Mouse (Mus musculus) forelimb bud, embryonic 11.5 days (tissue): ENCODE data around the gene Olfr46.
"Not testable (repeated sequence)": the region's sequence is repeated elsewhere in the genome, so short reads cannot be mapped to it uniquely, and the experiment has no call there.

Source experiments
- DNase-seq: peaks from one replicate; pipeline ENCODE4 v3.0.0-alpha.2; 2012; ENCODE audit warnings: low read depth, low spot score

The Olfr46 gene

DNA sequence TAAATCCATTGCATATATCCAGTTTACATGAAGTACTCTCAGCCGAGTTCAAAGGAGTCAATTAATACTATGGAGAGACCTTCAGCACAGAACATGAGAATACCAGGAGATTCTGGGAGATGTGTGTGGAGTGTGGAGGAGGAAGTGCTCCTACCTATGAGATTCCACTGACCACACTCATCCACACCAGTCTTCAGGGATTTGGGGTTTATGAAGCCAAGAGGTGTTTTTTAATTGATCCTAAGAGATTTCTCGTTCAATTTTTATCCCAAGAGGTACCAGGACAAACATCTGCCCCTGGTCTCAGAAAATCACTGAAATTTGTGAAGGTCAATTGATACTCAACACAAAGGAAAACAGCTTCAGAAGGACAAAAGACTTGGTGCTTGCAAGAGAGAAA lies at the start of gene Olfr46:
Gene Olfr46 (plus strand): TSS at position 301 of the 400 bp plus-strand sequence.
- not testable (repeated sequence) for DNase-seq

DNA sequence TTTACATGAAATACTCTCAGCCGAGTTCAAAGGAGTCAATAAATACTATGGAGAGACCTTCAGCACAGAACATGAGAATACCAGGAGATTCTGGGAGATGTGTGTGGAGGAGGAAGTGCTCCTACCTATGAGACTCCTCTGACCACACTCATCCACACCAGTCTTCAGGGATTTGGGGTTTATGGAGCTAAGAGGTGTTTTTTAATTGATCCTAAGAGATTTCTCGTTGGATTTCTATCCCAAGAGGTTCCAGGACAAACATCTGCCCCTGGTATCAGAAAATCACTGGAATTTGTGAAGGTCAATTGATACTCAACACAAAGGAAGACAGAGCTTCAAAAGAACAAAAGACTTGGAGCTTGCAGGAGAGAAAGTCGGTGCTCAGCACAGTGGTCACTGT lies 33.5 kb upstream of the Olfr46 start, which contains the start of gene Olfr538:
Gene Olfr538 (plus strand): TSS at position 301 of the 400 bp plus-strand sequence.
- no peak for DNase-seq

DNA sequence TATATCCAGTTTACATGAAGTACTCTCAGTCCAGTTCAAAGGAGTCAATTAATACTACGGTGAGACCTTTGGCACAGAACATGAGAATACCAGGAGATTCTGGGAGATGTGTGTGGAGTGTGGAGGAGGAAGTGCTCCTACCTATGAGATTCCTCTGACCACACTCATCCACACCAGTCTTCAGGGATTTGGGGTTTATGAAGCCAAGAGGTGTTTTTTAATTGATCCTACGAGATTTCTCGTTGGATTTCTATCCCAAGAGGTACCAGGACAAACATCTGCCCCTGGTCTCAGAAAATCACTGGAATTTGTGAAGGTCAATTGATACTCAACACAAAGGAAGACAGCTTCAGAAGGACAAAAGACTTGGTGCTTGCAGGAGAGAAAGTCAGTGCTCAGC lies 27.6 kb downstream of the Olfr46 start, which contains the start of gene Olfr61:
Gene Olfr61 (plus strand): TSS at position 301 of the 400 bp plus-strand sequence.
- DNase-seq, result not testable (repeated sequence)

DNA sequence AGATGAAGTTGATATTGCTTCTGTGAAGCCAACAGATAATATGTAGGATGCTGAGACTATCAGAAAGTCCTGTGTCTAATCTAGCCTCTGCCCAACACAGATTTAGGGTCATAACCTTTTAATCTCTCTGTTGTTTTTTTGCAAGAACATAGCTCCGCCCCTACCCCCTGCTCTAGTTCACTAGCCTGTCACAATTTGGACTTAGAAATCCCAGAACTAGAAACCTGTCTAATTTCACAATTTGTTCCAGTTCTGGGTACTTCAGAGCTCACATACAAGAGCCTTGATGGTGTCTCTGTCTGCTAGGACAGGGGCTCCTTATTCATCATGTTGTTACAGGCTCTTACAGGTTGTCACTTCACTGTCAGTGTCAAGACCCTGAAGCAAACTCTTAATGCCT lies 29.5 kb downstream of the Olfr46 start:
- no peak for DNase-seq

DNA sequence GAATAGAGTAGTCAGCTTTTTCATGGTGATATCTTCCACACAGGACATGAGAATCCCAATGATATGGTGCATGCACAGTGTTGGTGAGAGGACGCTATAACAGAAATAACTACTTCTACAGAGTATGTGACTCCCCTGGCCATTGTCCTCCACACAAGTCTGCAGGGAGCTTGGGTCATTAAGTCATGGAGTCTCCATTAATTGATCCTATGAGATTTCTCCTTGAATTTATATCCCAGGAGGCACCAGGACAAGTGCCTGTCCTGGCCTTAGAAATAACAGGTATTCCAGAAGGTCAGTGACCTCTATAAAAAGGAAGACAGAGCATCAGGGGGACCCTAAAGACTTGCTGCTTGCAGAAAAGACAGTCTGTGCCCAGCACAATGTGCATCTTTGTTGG lies 45.1 kb downstream of the Olfr46 start, which contains the start of gene Olfr53:
Gene Olfr53 (plus strand): TSS at position 301 of the 400 bp plus-strand sequence.
- no peak for DNase-seq

DNA sequence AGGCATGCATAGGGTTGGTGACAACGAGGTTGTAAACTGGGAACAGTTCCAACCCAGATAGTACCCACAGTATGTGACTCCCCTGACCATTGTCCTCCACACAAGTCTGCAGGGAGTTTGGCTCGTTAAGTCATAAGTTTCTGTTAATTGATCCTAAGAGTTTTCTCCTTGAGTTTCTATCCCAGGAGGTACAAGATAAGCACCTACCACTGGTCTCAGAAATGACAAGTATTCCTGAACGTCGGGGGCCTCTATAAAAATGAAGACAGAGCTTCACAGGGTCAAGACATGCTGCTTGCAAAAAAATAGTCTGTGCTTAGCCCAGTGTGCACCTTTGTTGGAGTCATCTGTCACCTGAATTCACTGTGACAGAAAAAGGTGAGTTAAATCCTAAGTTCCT lies 58.6 kb downstream of the Olfr46 start, which contains the start of gene Olfr539:
Gene Olfr539 (plus strand): TSS at position 301 of the 400 bp plus-strand sequence.
- no peak for DNase-seq
